Mouse (Mus musculus): ENCODE data around the gene Adgra3.

GRCm38 (mm10) chr5:50031763-50032272 lies 27.0 kb downstream of the Adgra3 start:
- TF ChIP-seq NELFE (IDR thresholded peaks at IDR 0.05; ENCODE audit: low read depth, low read length) = no peak
- TF ChIP-seq E2F4 (IDR thresholded peaks at IDR 0.05; ENCODE audit: borderline replicate concordance, low read depth, low read length) = no peak
- no peak for TF ChIP-seq CTCF (IDR thresholded peaks at IDR 0.05 in 2 of 3, conservative IDR thresholded peaks at IDR 0.05 in 1 of 3; ENCODE audit: control insufficient read depth in 1 of 3, insufficient read depth in 1 of 3, low read depth in 2 of 3, low read length in 3 of 3, poor library complexity in 1 of 3, severe bottlenecking in 1 of 3)
- no peak for TF ChIP-seq POLR2A (IDR thresholded peaks at IDR 0.05; ENCODE audit: control insufficient read depth in 1 of 2, insufficient read depth in 1 of 2, low read depth in 1 of 2, low read length in 2 of 2, poor library complexity in 1 of 2)
- no peak for TF ChIP-seq BHLHE40 (IDR thresholded peaks at IDR 0.05; ENCODE audit: borderline replicate concordance, low read depth, low read length)
- no peak for TF ChIP-seq MXI1 (IDR thresholded peaks at IDR 0.05; ENCODE audit: low read depth, low read length)
- TF ChIP-seq UBTF (IDR thresholded peaks at IDR 0.05; ENCODE audit: borderline replicate concordance, insufficient read depth, low read depth, low read length) = no peak
- no peak for TF ChIP-seq MEF2A (IDR thresholded peaks at IDR 0.05; ENCODE audit: extremely low read depth, insufficient replicate concordance, low read depth, low read length, poor library complexity, severe bottlenecking)
- TF ChIP-seq ZC3H11A (IDR thresholded peaks at IDR 0.05; ENCODE audit: low read depth, low read length) = no peak
- no peak for TF ChIP-seq ETS1 (IDR thresholded peaks at IDR 0.05; ENCODE audit: low read depth, low read length)
- TF ChIP-seq TBP (IDR thresholded peaks at IDR 0.05; ENCODE audit: low read depth, low read length) = no peak
- TF ChIP-seq TAL1 (IDR thresholded peaks at IDR 0.05; ENCODE audit: low read length) = no peak
- TF ChIP-seq POLR2AphosphoS2 (IDR thresholded peaks at IDR 0.05; ENCODE audit: low read length) = no peak

Data from MEL (cell line).